8 mouse cellular contexts compared by ENCODE assay signal in genomic region chr2:117450172-117450865, GRCm38 (mm10).
A peak's percentile ranks its signal among the peaks of the same experiment; 100 is the strongest.
DNase-seq lines count a peak whose midpoint lies in the region; ATAC-seq and TF ChIP-seq lines count a peak whose summit lies in the region.

No protein-coding gene starts in this region.

- no peak overlapping the region for H3K9ac ChIP-seq in hindbrain, embryonic 14.5 days

- WGBS in hindbrain, embryonic 14.5 days, result 65% methylated on average over 7 of the region's 7 CpGs

- peak; percentile 6 for DNase-seq in gastrocnemius, postnatal 14 days
- no peak for DNase-seq in gastrocnemius, postnatal 25 days
- DNase-seq in CD4-positive helper T cell, adult 2 months (ENCODE audit: low read depth, low spot score), result peak; percentile 85
- DNase-seq in brain, embryonic 14.5 days (ENCODE audit: low read depth), result peak; percentile 79
- peak; percentile 60 for DNase-seq in hindbrain, embryonic 14.5 days (ENCODE audit: low spot score)
- DNase-seq in left cerebral cortex, postnatal 36 days (ENCODE audit: low spot score in 2 of 2), result peak; percentile 36 to 47
- DNase-seq in right cerebral cortex, postnatal 25 days, result peak; percentile 32
- no peak for DNase-seq in gastrocnemius, adult 8-10 months (ENCODE audit: low spot score in 2 of 2)

- H3K27ac ChIP-seq in hindbrain, embryonic 14.5 days, result no peak overlapping the region

- peak; percentile 76; the same call in 1 of the 2 replicates for TF ChIP-seq CTCF in brain, embryonic 14.5 days (IDR thresholded peaks at IDR 0.05; ENCODE audit: borderline replicate concordance, extremely low read depth, insufficient read depth, insufficient read length)

- no peak overlapping the region for H3K4me3 ChIP-seq in hindbrain, embryonic 14.5 days (replicated peaks; ENCODE audit: low read length)

- no peak overlapping the region for H3K4me2 ChIP-seq in hindbrain, embryonic 14.5 days (replicated peaks)

- ATAC-seq in hindbrain, embryonic 14.5 days (ENCODE audit: low FRiP score), result peak; percentile 82

- H3K36me3 ChIP-seq in hindbrain, embryonic 14.5 days (replicated peaks; ENCODE audit: control insufficient read depth, insufficient read depth), result no peaks in the 10 kb centered on the region

- H3K4me1 ChIP-seq in hindbrain, embryonic 14.5 days (replicated peaks; ENCODE audit: control insufficient read depth, insufficient read depth, low read length), result no peaks in the 10 kb centered on the region

- H3K27me3 ChIP-seq in hindbrain, embryonic 14.5 days (ENCODE audit: control insufficient read depth, insufficient read depth, low read length), result no peaks in the 10 kb centered on the region

- no peak for TF ChIP-seq POLR2A in brain, embryonic 14.5 days (IDR thresholded peaks at IDR 0.05; ENCODE audit: borderline replicate concordance, extremely low read depth, insufficient read depth, insufficient read length, poor library complexity, severe bottlenecking)

- no peaks in the 10 kb centered on the region for H3K9me3 ChIP-seq in hindbrain, embryonic 14.5 days (ENCODE audit: control insufficient read depth, low read length)

- intact Hi-C loops in gastrocnemius, postnatal 14 days (cut with DNase I; ENCODE audit: low total_unique reads), result no loop called here
- intact Hi-C loops in left cerebral cortex, postnatal 36 days (cut with DNase I), result loop anchor here (5.0 kb wide), 1 partner anchor 662 kb away; the partner anchor contains the start of gene Thbs1

Comparison
In these comparisons a context has a peak if more than half of its experiments do, and no peak if none do; other contexts are left out.
1. DNase-seq: peak in gastrocnemius, postnatal 14 days (single experiment), CD4-positive helper T cell, adult 2 months (single experiment), brain, embryonic 14.5 days (single experiment), hindbrain, embryonic 14.5 days (single experiment), left cerebral cortex, postnatal 36 days (2 of 2) and right cerebral cortex, postnatal 25 days (single experiment); none in gastrocnemius, postnatal 25 days (single experiment) and gastrocnemius, adult 8-10 months (0 of 2).